Mouse (Mus musculus): ENCODE results near the gene Rtl1. TPM values are rescaled to one million over a fixed set of nuclear protein-coding genes. Genes with fewer than 3 reads are reported as not detected.

Rtl1 gene
- polyA plus RNA-seq, 1 experiment from 2014 or later, result 1.2 TPM

DNA sequence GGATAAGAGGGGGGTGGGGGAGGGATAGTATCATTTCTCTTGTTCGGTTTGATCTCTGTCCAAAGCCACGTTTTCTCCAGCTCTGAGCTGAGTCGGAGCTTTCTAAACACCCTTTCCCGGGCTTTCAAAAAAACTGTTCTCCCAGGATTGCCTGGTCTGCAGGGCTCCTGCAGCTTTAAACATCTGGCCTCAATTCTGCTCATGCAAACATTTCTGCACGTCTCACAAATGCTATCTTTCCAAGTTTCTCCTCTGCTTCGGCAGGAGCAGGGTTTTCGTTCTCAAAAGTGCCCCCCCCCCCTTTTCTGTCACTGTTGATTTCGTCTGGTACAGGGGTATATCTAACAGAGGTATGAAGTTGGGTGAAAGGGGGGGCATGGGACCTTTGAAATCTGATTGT is 3.9 kb downstream of the Rtl1 start:
- Histone ChIP-seq H3K27me3 (ENCODE audit: control insufficient read depth, insufficient read depth, low read length) (no peaks in the 10 kb centered on the region), H3K4me1 (ENCODE audit: control insufficient read depth, insufficient read depth, low read length) (no peaks in the 10 kb centered on the region), H3K4me2 (ENCODE audit: low read length) (no peak overlapping the region), H3K9me3 (ENCODE audit: control insufficient read depth, low read length) (no peaks in the 10 kb centered on the region), H3K9ac (replicated peaks; ENCODE audit: low read length) (no peak overlapping the region), H3K36me3 (ENCODE audit: control insufficient read depth, insufficient read depth, low read length) (peaks cover 49% of the 10 kb centered on the region), H3K4me3 (replicated peaks; ENCODE audit: low read depth, low read length) (no peak overlapping the region), H3K27ac (replicated peaks; ENCODE audit: low read depth, low read length) (no peak overlapping the region)
- peak; percentile 36 for DNase-seq
- WGBS, result 61% methylated on average over 8 of the region's 8 CpGs
- ATAC-seq (ENCODE audit: low FRiP score, low TSS enrichment), result no peak

DNA sequence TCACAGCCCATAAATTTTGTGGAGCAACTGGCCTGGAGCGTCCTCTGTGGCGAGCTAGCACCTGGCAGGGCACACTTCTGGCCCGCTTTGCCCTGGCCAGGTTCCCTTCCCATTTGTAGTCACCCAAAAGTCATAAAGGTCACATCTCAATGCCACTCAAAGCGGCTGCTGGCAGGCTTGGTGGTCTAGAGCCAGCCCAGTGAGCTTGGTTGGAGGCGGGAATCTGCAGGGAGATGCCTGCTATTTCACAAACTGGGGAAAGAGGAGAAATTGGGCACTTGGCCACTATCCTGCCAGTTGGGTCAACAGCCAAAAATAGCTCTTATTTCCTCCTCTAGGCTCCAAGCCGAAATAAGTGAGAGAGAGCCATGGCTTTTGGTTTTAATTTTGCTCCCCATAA is 4.4 kb downstream of the Rtl1 start:
- 85% methylated on average over 6 of the region's 6 CpGs for WGBS
- Histone ChIP-seq H3K9ac (replicated peaks; ENCODE audit: low read length) (no peak overlapping the region), H3K27ac (replicated peaks; ENCODE audit: low read depth, low read length) (no peak overlapping the region), H3K4me1 (ENCODE audit: control insufficient read depth, insufficient read depth, low read length) (no peaks in the 10 kb centered on the region), H3K9me3 (ENCODE audit: control insufficient read depth, low read length) (no peaks in the 10 kb centered on the region), H3K4me2 (ENCODE audit: low read length) (no peak overlapping the region), H3K4me3 (replicated peaks; ENCODE audit: low read depth, low read length) (no peak overlapping the region), H3K36me3 (ENCODE audit: control insufficient read depth, insufficient read depth, low read length) (peaks cover 46% of the 10 kb centered on the region), H3K27me3 (ENCODE audit: control insufficient read depth, insufficient read depth, low read length) (no peaks in the 10 kb centered on the region)
- ATAC-seq (ENCODE audit: low FRiP score, low TSS enrichment), result no peak
- peak; percentile 47 for DNase-seq

DNA sequence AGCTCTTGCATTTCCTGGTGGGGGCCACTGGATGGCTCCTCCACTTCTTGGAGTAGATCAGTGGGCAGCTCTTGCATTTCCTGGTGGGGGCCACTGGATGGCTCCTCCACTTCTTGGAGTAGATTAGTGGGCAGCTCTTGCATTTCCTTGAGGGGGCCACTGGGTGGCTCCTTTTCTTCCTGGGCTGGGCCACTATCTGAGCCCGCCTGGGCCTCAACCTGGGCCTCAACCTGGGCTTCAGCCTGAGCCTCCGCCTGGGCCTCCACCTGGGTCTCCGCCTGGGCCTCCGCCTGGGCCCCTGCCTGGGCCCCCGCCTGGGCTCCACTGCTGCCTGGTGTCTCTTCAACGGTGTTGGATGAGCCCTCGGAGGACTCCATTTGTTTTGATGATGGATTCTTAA is 5.2 kb downstream of the Rtl1 start:
- no peaks in the 10 kb centered on the region for H3K9me3 ChIP-seq (ENCODE audit: control insufficient read depth, low read length)
- ATAC-seq (ENCODE audit: low FRiP score, low TSS enrichment), result no peak

GRCm38 (mm10) chr12:109582185-109582584 is 17.9 kb downstream of the Rtl1 start:
- peaks cover 69% of the 10 kb centered on the region for H3K36me3 ChIP-seq (ENCODE audit: control insufficient read depth, insufficient read depth, low read length)

More for the DNA sequence above, 5.2 kb downstream of the Rtl1 start:
- Histone ChIP-seq H3K36me3 (ENCODE audit: control insufficient read depth, insufficient read depth, low read length) (peaks cover 47% of the 10 kb centered on the region), H3K4me3 (replicated peaks; ENCODE audit: low read depth, low read length) (no peak overlapping the region), H3K27ac (replicated peaks; ENCODE audit: low read depth, low read length) (no peak overlapping the region), H3K4me2 (ENCODE audit: low read length) (no peak overlapping the region), H3K9ac (replicated peaks; ENCODE audit: low read length) (no peak overlapping the region), H3K27me3 (ENCODE audit: control insufficient read depth, insufficient read depth, low read length) (no peaks in the 10 kb centered on the region), H3K4me1 (ENCODE audit: control insufficient read depth, insufficient read depth, low read length) (no peaks in the 10 kb centered on the region)
- DNase-seq, result no peak
- WGBS, result 88% methylated on average over 7 of the region's 7 CpGs

GRCm38 (mm10) chr12:109572259-109572658 is 27.9 kb downstream of the Rtl1 start:
- Histone ChIP-seq H3K4me3 (replicated peaks; ENCODE audit: low read depth, low read length) (no peak overlapping the region), H3K4me2 (ENCODE audit: low read length) (no peak overlapping the region), H3K9ac (replicated peaks; ENCODE audit: low read length) (no peak overlapping the region), H3K9me3 (ENCODE audit: control insufficient read depth, low read length) (no peaks in the 10 kb centered on the region), H3K27ac (replicated peaks; ENCODE audit: low read depth, low read length) (no peak overlapping the region), H3K27me3 (ENCODE audit: control insufficient read depth, insufficient read depth, low read length) (no peaks in the 10 kb centered on the region), H3K36me3 (ENCODE audit: control insufficient read depth, insufficient read depth, low read length) (peaks cover 91% of the 10 kb centered on the region), H3K4me1 (ENCODE audit: control insufficient read depth, insufficient read depth, low read length) (no peaks in the 10 kb centered on the region)
- 93% methylated on average over 4 of the region's 4 CpGs for WGBS
- no peak for ATAC-seq (ENCODE audit: low FRiP score, low TSS enrichment)
- DNase-seq, result no peak

More at GRCm38 (mm10) chr12:109582185-109582584, 17.9 kb downstream of the Rtl1 start:
- Histone ChIP-seq H3K27ac (replicated peaks; ENCODE audit: low read depth, low read length) (no peak overlapping the region), H3K27me3 (ENCODE audit: control insufficient read depth, insufficient read depth, low read length) (no peaks in the 10 kb centered on the region), H3K4me2 (ENCODE audit: low read length) (no peak overlapping the region), H3K4me3 (replicated peaks; ENCODE audit: low read depth, low read length) (no peak overlapping the region), H3K4me1 (ENCODE audit: control insufficient read depth, insufficient read depth, low read length) (no peaks in the 10 kb centered on the region), H3K9ac (replicated peaks; ENCODE audit: low read length) (no peak overlapping the region), H3K9me3 (ENCODE audit: control insufficient read depth, low read length) (no peaks in the 10 kb centered on the region)
- ATAC-seq (ENCODE audit: low FRiP score, low TSS enrichment), result no peak
- WGBS, result 79% methylated on average over 5 of the region's 5 CpGs
- no peak for DNase-seq

GRCm38 (mm10) chr12:109560111-109560695 is 39.9 kb downstream of the Rtl1 start:
- Histone ChIP-seq H3K27me3 (ENCODE audit: control insufficient read depth, insufficient read depth, low read length) (no peaks in the 10 kb centered on the region), H3K4me2 (ENCODE audit: low read length) (no peak overlapping the region), H3K9ac (replicated peaks; ENCODE audit: low read length) (no peak overlapping the region), H3K36me3 (ENCODE audit: control insufficient read depth, insufficient read depth, low read length) (peaks cover 64% of the 10 kb centered on the region), H3K27ac (replicated peaks; ENCODE audit: low read depth, low read length) (no peak overlapping the region), H3K4me3 (replicated peaks; ENCODE audit: low read depth, low read length) (no peak overlapping the region), H3K4me1 (ENCODE audit: control insufficient read depth, insufficient read depth, low read length) (peaks cover 17% of the 10 kb centered on the region; the same call in 1 of the 2 replicates), H3K9me3 (ENCODE audit: control insufficient read depth, low read length) (no peaks in the 10 kb centered on the region)
- WGBS, result 12% methylated on average over 10 of the region's 10 CpGs
- no peak for DNase-seq
- no peak for ATAC-seq (ENCODE audit: low FRiP score, low TSS enrichment)

GRCm38 (mm10) chr12:109558891-109559487 is 41.1 kb downstream of the Rtl1 start:
- H3K9me3 ChIP-seq (ENCODE audit: control insufficient read depth, low read length), result no peaks in the 10 kb centered on the region
- no peaks in the 10 kb centered on the region; the same call in 1 of the 2 replicates for H3K27me3 ChIP-seq (ENCODE audit: control insufficient read depth, insufficient read depth, low read length)
- DNase-seq (no peak), ATAC-seq (ENCODE audit: low FRiP score, low TSS enrichment) (no peak)
- H3K4me2 ChIP-seq (ENCODE audit: low read length), result no peak overlapping the region
- no peak overlapping the region for H3K9ac ChIP-seq (replicated peaks; ENCODE audit: low read length)
- WGBS, result 72% methylated on average over 7 of the region's 7 CpGs
- no peak overlapping the region for H3K4me3 ChIP-seq (replicated peaks; ENCODE audit: low read depth, low read length)
- H3K27ac ChIP-seq (replicated peaks; ENCODE audit: low read depth, low read length), result no peak overlapping the region; the same call in 1 of the 2 replicates
- peaks cover 67% of the 10 kb centered on the region for H3K36me3 ChIP-seq (ENCODE audit: control insufficient read depth, insufficient read depth, low read length)
- H3K4me1 ChIP-seq (ENCODE audit: control insufficient read depth, insufficient read depth, low read length), result peaks cover 17% of the 10 kb centered on the region; the same call in 1 of the 2 replicates

- Histone ChIP-seq H3K36me3 (ENCODE audit: control insufficient read depth, insufficient read depth, low read length) (peaks cover 67% of the 10 kb centered on the region), H3K27ac (replicated peaks; ENCODE audit: low read depth, low read length) (peak overlapping the region; percentile 0; the same call in 1 of the 2 replicates), H3K9me3 (ENCODE audit: control insufficient read depth, low read length) (no peaks in the 10 kb centered on the region), H3K27me3 (ENCODE audit: control insufficient read depth, insufficient read depth, low read length) (no peaks in the 10 kb centered on the region; the same call in 1 of the 2 replicates), H3K9ac (replicated peaks; ENCODE audit: low read length) (no peak overlapping the region), H3K4me1 (ENCODE audit: control insufficient read depth, insufficient read depth, low read length) (peaks cover 18% of the 10 kb centered on the region; the same call in 1 of the 2 replicates), H3K4me2 (ENCODE audit: low read length) (no peak overlapping the region), H3K4me3 (replicated peaks; ENCODE audit: low read depth, low read length) (no peak overlapping the region)
- ATAC-seq (ENCODE audit: low FRiP score, low TSS enrichment), result no peak
- 51% methylated on average over 12 of the region's 12 CpGs for WGBS
- peak; percentile 36 for DNase-seq
Measured at GRCm38 (mm10) chr12:109558226-109558824, 41.8 kb downstream of the Rtl1 start.
